Mouse (Mus musculus): ENCODE measurements around the gene Ptch2. TPM values are rescaled to one million over a fixed set of nuclear protein-coding genes. Genes with fewer than 3 reads are reported as not detected.
A peak's percentile ranks its signal among the peaks of the same experiment; 100 is the strongest.

Gene Ptch2
- polyA plus RNA-seq (2015; fragmentation: Nextera tagmentation; extraction: Ambion mirVana): 7.4 and 9.5 TPM in 2 replicates

DNA sequence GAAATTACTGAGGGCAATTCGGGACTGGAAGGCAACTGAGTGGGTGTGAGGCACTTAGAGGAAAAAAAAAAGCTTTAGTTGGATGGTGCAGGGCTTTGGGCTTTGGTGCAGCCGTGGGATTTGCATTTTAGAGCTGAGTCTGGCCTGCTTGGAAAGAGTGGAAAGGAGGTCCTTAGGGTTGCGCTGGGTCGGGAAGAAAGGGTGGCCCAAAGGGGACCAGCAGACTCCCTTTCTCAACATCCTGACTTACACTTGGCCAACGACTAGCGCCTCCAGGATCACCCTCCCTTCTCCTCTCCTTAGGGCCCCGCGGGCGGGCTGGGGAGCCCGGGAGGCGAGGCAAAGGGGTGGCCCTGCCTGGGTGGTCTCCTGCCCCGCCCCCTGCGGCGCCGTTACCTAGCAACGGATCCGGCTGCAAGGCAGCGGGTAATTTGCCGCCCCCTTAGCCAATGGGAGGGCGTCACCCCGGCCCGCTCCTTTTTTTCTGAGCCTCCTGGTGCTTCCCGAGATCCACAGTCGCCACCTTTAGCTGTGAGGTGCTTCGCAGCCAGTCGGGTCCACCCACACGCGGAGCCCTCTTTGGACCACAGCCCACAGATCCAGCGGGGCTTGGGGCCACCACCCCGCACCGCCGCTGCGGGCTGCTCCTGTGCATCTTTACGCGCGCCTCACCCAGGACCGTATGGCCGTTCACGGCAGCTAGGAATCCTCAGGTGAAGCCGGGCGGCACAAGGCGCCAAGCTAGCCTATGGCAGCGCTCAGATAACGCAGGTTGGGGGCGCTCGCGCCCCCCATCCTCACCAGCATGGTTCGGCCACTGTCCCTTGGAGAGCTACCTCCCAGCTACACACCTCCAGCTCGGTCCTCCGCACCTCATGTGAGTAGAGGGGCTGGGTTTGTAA lies at the start of gene Ptch2:
Ptch2 (plus strand) TSS at position 525 of the 902 bp plus-strand sequence.
- Histone ChIP-seq H3K9ac (ENCODE audit: low read depth, low read length) (peak within 1 kb of the TSS; percentile 91), H3K36me3 (ENCODE audit: control insufficient read depth, insufficient read depth, low read length) (peaks cover 2% of the 10 kb centered on the region; the same call in 1 of the 2 replicates), H3K9me3 (replicated peaks; ENCODE audit: control insufficient read depth, low read length, poor library complexity, severe bottlenecking) (no peaks in the 10 kb centered on the region), H3K27me3 (ENCODE audit: control insufficient read depth, insufficient read depth, low read depth, low read length) (peaks cover 3% of the 10 kb centered on the region; the same call in 1 of the 2 replicates), H3K4me2 (ENCODE audit: low read length) (peak within 1 kb of the TSS; percentile 92), H3K4me1 (ENCODE audit: control insufficient read depth, insufficient read depth, low read length) (peaks cover 21% of the 10 kb centered on the region), H3K4me3 (ENCODE audit: low read depth, low read length) (peak within 1 kb of the TSS; percentile 76), H3K27ac (ENCODE audit: low read length) (peak within 1 kb of the TSS; percentile 76)
- WGBS: under 1% methylated on average over 50 of the region's 50 CpGs
- ATAC-seq: peak; percentile 85

DNA sequence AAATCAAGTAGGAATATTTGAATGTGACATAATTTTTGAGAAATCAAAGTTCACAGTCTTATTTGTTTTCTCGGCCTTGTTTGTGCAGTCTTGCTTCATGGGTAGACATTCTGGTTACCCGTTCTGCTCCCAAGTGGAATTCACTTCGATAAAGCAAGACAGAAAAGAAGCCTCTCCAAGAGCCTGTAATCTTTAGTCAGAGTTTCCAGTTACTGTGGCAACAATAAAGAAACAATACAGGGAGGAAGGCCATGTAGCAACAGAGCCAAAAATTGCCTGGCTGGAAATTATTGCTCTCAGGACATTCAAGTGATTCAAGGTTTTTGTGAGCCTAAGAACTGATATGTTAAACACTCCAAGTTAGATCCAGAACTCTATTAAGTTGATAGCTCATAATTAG lies 47.0 kb upstream of the Ptch2 start:
- WGBS: 75% methylated on average over 3 of the region's 3 CpGs
- Histone ChIP-seq H3K27me3 (ENCODE audit: control insufficient read depth, insufficient read depth, low read depth, low read length) (no peaks in the 10 kb centered on the region), H3K9ac (ENCODE audit: low read depth, low read length) (no peak overlapping the region), H3K4me3 (ENCODE audit: low read depth, low read length) (no peak overlapping the region), H3K27ac (ENCODE audit: low read length) (no peak overlapping the region), H3K4me1 (ENCODE audit: control insufficient read depth, insufficient read depth, low read length) (no peaks in the 10 kb centered on the region), H3K36me3 (ENCODE audit: control insufficient read depth, insufficient read depth, low read length) (peaks cover 5% of the 10 kb centered on the region; the same call in 1 of the 2 replicates), H3K9me3 (replicated peaks; ENCODE audit: control insufficient read depth, low read length, poor library complexity, severe bottlenecking) (no peaks in the 10 kb centered on the region), H3K4me2 (ENCODE audit: low read length) (no peak overlapping the region)
- no peak for ATAC-seq

DNA sequence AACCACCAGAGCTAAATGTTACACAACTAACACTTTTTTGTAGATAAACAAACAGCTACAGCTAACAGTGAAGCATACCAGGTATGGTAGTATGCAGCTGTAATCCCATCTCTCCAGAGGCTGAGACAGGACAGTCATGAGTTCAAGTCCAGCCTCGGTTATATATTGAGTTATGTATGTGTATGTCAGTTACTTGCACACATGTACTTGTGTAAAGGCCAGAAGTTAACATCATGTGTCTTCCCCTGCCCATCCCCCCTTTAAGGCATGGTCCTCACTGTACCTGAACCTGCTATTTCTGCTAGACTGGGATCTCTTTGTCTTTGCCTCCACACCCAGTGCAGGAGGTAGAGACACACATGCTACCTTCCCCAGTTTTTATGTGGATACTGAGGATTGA lies 46.4 kb upstream of the Ptch2 start:
- 96% methylated on average over 1 of the region's 1 CpGs for WGBS
- Histone ChIP-seq H3K9me3 (replicated peaks; ENCODE audit: control insufficient read depth, low read length, poor library complexity, severe bottlenecking) (no peaks in the 10 kb centered on the region), H3K36me3 (ENCODE audit: control insufficient read depth, insufficient read depth, low read length) (peaks cover 6% of the 10 kb centered on the region; the same call in 1 of the 2 replicates)

DNA sequence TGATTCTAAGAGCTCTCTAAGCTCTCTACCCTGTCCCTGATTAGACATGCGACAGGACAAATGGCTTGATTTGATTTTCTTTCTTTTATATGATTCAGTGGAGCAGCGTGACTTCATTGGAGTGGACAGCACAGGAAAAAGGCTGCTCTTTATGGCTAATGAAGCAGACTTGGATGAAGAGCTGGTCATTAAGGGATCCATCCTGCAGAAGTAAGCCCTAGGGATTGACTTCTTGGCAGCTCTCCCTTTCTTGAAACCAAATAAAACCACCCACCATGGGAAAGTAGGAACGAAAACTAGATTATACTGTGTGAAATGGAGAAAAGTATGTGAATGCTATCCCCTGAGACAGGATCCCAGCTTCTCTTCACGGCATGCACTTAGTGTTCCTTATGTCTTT lies 43.2 kb upstream of the Ptch2 start:
- Histone ChIP-seq H3K4me2 (ENCODE audit: low read length) (no peak overlapping the region), H3K9me3 (replicated peaks; ENCODE audit: control insufficient read depth, low read length, poor library complexity, severe bottlenecking) (no peaks in the 10 kb centered on the region), H3K9ac (ENCODE audit: low read depth, low read length) (no peak overlapping the region), H3K27ac (ENCODE audit: low read length) (no peak overlapping the region), H3K36me3 (ENCODE audit: control insufficient read depth, insufficient read depth, low read length) (peaks cover 6% of the 10 kb centered on the region; the same call in 1 of the 2 replicates), H3K4me3 (ENCODE audit: low read depth, low read length) (no peak overlapping the region), H3K27me3 (ENCODE audit: control insufficient read depth, insufficient read depth, low read depth, low read length) (no peaks in the 10 kb centered on the region), H3K4me1 (ENCODE audit: control insufficient read depth, insufficient read depth, low read length) (no peaks in the 10 kb centered on the region)
- 64% methylated on average over 4 of the region's 4 CpGs for WGBS
- ATAC-seq: no peak

More for the DNA sequence above, 46.4 kb upstream of the Ptch2 start:
- Histone ChIP-seq H3K27me3 (ENCODE audit: control insufficient read depth, insufficient read depth, low read depth, low read length) (no peaks in the 10 kb centered on the region), H3K9ac (ENCODE audit: low read depth, low read length) (no peak overlapping the region), H3K4me1 (ENCODE audit: control insufficient read depth, insufficient read depth, low read length) (no peaks in the 10 kb centered on the region), H3K27ac (ENCODE audit: low read length) (no peak overlapping the region), H3K4me2 (ENCODE audit: low read length) (no peak overlapping the region), H3K4me3 (ENCODE audit: low read depth, low read length) (no peak overlapping the region)
- ATAC-seq: no peak

DNA sequence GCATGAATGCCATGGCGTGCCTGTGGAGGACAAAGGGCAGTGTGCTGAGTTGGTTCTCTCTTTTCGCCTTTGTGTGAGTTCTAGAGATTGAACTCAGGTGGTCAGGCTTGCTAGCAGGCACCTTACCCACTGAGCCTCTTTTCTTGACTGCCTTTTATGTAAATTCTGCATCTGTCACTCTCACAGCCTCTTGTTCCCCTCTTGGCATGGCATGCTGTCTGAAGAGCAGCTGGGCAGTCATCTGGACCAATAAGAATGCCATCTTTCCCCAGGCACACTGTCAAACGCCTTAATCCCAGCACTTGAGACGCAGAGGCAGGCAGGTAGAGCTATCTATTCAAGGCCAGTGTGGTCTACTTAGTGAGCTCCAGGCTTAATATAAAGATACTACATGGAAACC lies 41.9 kb upstream of the Ptch2 start:
- ATAC-seq: no peak
- Histone ChIP-seq H3K36me3 (ENCODE audit: control insufficient read depth, insufficient read depth, low read length) (peaks cover 6% of the 10 kb centered on the region; the same call in 1 of the 2 replicates), H3K4me3 (ENCODE audit: low read depth, low read length) (no peak overlapping the region), H3K4me2 (ENCODE audit: low read length) (no peak overlapping the region), H3K9me3 (replicated peaks; ENCODE audit: control insufficient read depth, low read length, poor library complexity, severe bottlenecking) (no peaks in the 10 kb centered on the region), H3K27me3 (ENCODE audit: control insufficient read depth, insufficient read depth, low read depth, low read length) (no peaks in the 10 kb centered on the region), H3K27ac (ENCODE audit: low read length) (no peak overlapping the region), H3K4me1 (ENCODE audit: control insufficient read depth, insufficient read depth, low read length) (no peaks in the 10 kb centered on the region), H3K9ac (ENCODE audit: low read depth, low read length) (no peak overlapping the region)
- 61% methylated on average over 4 of the region's 4 CpGs for WGBS

DNA sequence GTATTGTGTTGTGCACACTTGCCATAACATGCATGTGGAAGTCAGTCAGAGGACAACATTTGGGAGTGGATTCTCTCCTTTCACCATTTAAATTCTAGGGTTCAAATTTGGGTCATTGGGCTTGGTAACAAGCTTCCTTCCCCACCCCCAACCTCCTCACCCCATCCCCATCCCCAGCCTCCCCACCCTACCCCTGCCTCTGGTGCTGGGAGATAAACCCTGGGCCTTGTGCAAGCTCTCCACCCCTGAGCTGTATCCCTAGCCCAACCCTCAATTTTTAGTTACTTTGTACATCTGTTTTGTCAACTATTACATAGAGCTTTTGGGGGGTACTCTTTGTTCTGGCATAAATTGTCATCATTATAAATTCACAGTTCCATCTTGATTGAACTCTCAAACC lies 39.8 kb upstream of the Ptch2 start:
- no peak overlapping the region for H3K27ac ChIP-seq (ENCODE audit: low read length)
- H3K4me3 ChIP-seq (ENCODE audit: low read depth, low read length): no peak overlapping the region
- no peaks in the 10 kb centered on the region for H3K9me3 ChIP-seq (replicated peaks; ENCODE audit: control insufficient read depth, low read length, poor library complexity, severe bottlenecking)
- no peak overlapping the region for H3K9ac ChIP-seq (ENCODE audit: low read depth, low read length)
- peaks cover 9% of the 10 kb centered on the region; the same call in 1 of the 2 replicates for H3K27me3 ChIP-seq (ENCODE audit: control insufficient read depth, insufficient read depth, low read depth, low read length)
- no peaks in the 10 kb centered on the region for H3K4me1 ChIP-seq (ENCODE audit: control insufficient read depth, insufficient read depth, low read length)
- H3K4me2 ChIP-seq (ENCODE audit: low read length): no peak overlapping the region
- 0 out of 2 replicates have a peak, but pooled peaks cover 4% of the 10 kb centered on the region for H3K36me3 ChIP-seq (ENCODE audit: control insufficient read depth, insufficient read depth, low read length)
- no peak for ATAC-seq

DNA sequence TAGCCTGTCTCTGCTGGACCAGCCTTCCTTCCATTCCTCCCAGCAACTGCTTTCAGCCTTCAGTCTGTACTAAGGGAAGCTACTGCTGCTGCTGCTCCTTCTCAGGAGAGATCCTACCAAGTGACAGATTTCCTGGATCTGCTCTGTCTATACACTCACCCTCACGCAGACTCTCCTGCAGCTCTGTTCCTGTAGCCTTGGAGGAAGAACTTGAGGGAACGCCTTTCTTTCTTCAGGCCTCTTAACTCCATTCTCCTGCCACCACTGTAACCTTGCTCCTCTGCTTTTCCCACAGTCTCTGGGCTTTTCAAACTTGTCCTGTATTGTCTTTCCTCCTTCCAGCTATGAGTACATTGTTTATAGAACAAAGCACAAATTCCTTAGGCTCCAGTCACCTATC lies 39.4 kb upstream of the Ptch2 start:
- peaks cover 9% of the 10 kb centered on the region; the same call in 1 of the 2 replicates for H3K27me3 ChIP-seq (ENCODE audit: control insufficient read depth, insufficient read depth, low read depth, low read length)
- no peak overlapping the region for H3K4me2 ChIP-seq (ENCODE audit: low read length)
- H3K9ac ChIP-seq (ENCODE audit: low read depth, low read length): no peak overlapping the region
- no peak for ATAC-seq
- H3K4me1 ChIP-seq (ENCODE audit: control insufficient read depth, insufficient read depth, low read length): no peaks in the 10 kb centered on the region
- H3K36me3 ChIP-seq (ENCODE audit: control insufficient read depth, insufficient read depth, low read length): 0 out of 2 replicates have a peak, but pooled peaks cover 6% of the 10 kb centered on the region
- 89% methylated on average over 2 of the region's 2 CpGs for WGBS
- H3K4me3 ChIP-seq (ENCODE audit: low read depth, low read length): no peak overlapping the region
- no peaks in the 10 kb centered on the region for H3K9me3 ChIP-seq (replicated peaks; ENCODE audit: control insufficient read depth, low read length, poor library complexity, severe bottlenecking)
- no peak overlapping the region for H3K27ac ChIP-seq (ENCODE audit: low read length)

DNA sequence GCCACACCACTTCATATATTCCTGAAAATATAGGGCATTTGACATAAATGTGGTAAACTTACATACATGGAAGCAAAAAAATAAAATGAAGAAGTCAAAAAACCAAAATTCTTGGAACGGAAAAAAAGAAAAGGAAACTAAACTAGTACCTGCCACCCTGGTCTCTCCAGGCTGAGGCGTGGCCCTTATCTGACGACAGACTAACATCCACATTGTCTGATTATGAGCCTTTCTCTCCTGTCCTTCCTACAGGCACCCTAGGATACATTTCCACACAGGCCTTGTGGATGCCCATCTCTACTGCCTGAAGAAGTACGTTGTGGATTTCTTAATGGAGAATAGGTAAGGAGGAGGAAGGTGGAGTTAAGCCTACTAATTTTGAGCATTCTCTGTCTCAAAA lies 37.4 kb upstream of the Ptch2 start:
- no peaks in the 10 kb centered on the region for H3K4me1 ChIP-seq (ENCODE audit: control insufficient read depth, insufficient read depth, low read length)
- no peak overlapping the region for H3K27ac ChIP-seq (ENCODE audit: low read length)
- H3K9ac ChIP-seq (ENCODE audit: low read depth, low read length): no peak overlapping the region
- H3K4me3 ChIP-seq (ENCODE audit: low read depth, low read length): no peak overlapping the region
- 0 out of 2 replicates have a peak, but pooled peaks cover 6% of the 10 kb centered on the region for H3K36me3 ChIP-seq (ENCODE audit: control insufficient read depth, insufficient read depth, low read length)
- H3K9me3 ChIP-seq (replicated peaks; ENCODE audit: control insufficient read depth, low read length, poor library complexity, severe bottlenecking): no peaks in the 10 kb centered on the region
- no peak overlapping the region for H3K4me2 ChIP-seq (ENCODE audit: low read length)
- WGBS: 83% methylated on average over 4 of the region's 4 CpGs
- peaks cover 9% of the 10 kb centered on the region; the same call in 1 of the 2 replicates for H3K27me3 ChIP-seq (ENCODE audit: control insufficient read depth, insufficient read depth, low read depth, low read length)
- ATAC-seq: no peak
